Comparison of ENCODE assay signal across 16 mouse cellular contexts in genomic region chr5:35774137-35774424, GRCm38 (mm10). TPM values are rescaled to one million over a fixed set of nuclear protein-coding genes. Genes with fewer than 3 reads are reported as not detected.
DNase-seq lines count a peak whose midpoint lies in the region; ATAC-seq and TF ChIP-seq lines count a peak whose summit lies in the region.
"Had no signal": no experiment of that assay in that cellular context is flagged by ENCODE, and none has a peak within 500 bp of the region (broad histone marks: within the 10 kb centered on the region; RNA-seq: fewer than 3 reads in every experiment).

No protein-coding gene starts in this region.

- WGBS in limb, embryonic 11.5 days = 9% methylated on average over 6 of the region's 6 CpGs
- 49% methylated on average over 6 of the region's 6 CpGs for WGBS in liver, embryonic 12.5 days (ENCODE audit: insufficient replicate concordance)

- no peaks in the 10 kb centered on the region for H3K27me3 ChIP-seq in E14TG2a.4 (ENCODE audit: insufficient read depth, low read length)
- H3K27me3 ChIP-seq in limb, embryonic 11.5 days (ENCODE audit: control insufficient read depth, insufficient read depth, low read length) = no peaks in the 10 kb centered on the region
- 0 out of 2 replicates have a peak, but pooled peaks cover 14% of the 10 kb centered on the region for H3K27me3 ChIP-seq in liver, embryonic 12.5 days (replicated peaks)
- H3K27me3 ChIP-seq: embryonic facial prominence, embryonic 13.5 days; forebrain, embryonic 15.5 days; heart, embryonic 12.5 days; hindbrain, embryonic 12.5 days; Patski had no signal

- no peak overlapping the region for H3K9ac ChIP-seq in limb, embryonic 11.5 days (ENCODE audit: low read length)
- no peak overlapping the region for H3K9ac ChIP-seq in liver, embryonic 12.5 days
- H3K9ac ChIP-seq: forebrain, embryonic 15.5 days; heart, embryonic 12.5 days; hindbrain, embryonic 12.5 days had no signal

- H3K4me3 ChIP-seq in E14TG2a.4 (replicated peaks; ENCODE audit: low read length) = peak overlapping the region; percentile 46
- no peak overlapping the region for H3K4me3 ChIP-seq in limb, embryonic 11.5 days (ENCODE audit: low read depth, low read length)
- no peak overlapping the region for H3K4me3 ChIP-seq in liver, embryonic 12.5 days
- H3K4me3 ChIP-seq: embryonic facial prominence, embryonic 13.5 days; forebrain, embryonic 15.5 days; heart, embryonic 12.5 days; hindbrain, embryonic 12.5 days; myocyte had no signal

- no peaks in the 10 kb centered on the region for H3K36me3 ChIP-seq in E14TG2a.4 (ENCODE audit: insufficient read depth, low read length)
- H3K36me3 ChIP-seq in limb, embryonic 11.5 days (ENCODE audit: control insufficient read depth, insufficient read depth, low read length) = no peaks in the 10 kb centered on the region
- no peaks in the 10 kb centered on the region for H3K36me3 ChIP-seq in liver, embryonic 12.5 days
- H3K36me3 ChIP-seq: embryonic facial prominence, embryonic 13.5 days; forebrain, embryonic 15.5 days; heart, embryonic 12.5 days; hindbrain, embryonic 12.5 days had no signal

- H3K4me2 ChIP-seq in limb, embryonic 11.5 days (ENCODE audit: low read depth, severe bottlenecking) = no peak overlapping the region
- no peak overlapping the region for H3K4me2 ChIP-seq in liver, embryonic 12.5 days
- H3K4me2 ChIP-seq: embryonic facial prominence, embryonic 13.5 days; forebrain, embryonic 15.5 days; heart, embryonic 12.5 days; hindbrain, embryonic 12.5 days had no signal

- no peak for TF ChIP-seq CTCF in E14TG2a.4 (conservative IDR thresholded peaks at IDR 0.05; ENCODE audit: low read length)

- ATAC-seq in common myeloid progenitor, adult 5-6 weeks (replicated peaks; ENCODE audit: low read depth, poor library complexity, severe bottlenecking) = peak; percentile 64
- ATAC-seq in limb, embryonic 11.5 days (ENCODE audit: insufficient number of reproducible peaks, low FRiP score, low TSS enrichment, low read depth) = peak; percentile 76
- ATAC-seq in liver, embryonic 12.5 days = no peak
- ATAC-seq: forebrain, embryonic 15.5 days; Patski had no signal

- H3K9me3 ChIP-seq in E14TG2a.4 (ENCODE audit: low read length) = no peaks in the 10 kb centered on the region
- H3K9me3 ChIP-seq in limb, embryonic 11.5 days (ENCODE audit: control insufficient read depth, low read length) = no peaks in the 10 kb centered on the region
- H3K9me3 ChIP-seq in liver, embryonic 12.5 days (replicated peaks) = no peaks in the 10 kb centered on the region
- H3K9me3 ChIP-seq: embryonic facial prominence, embryonic 13.5 days; forebrain, embryonic 15.5 days; heart, embryonic 12.5 days; hindbrain, embryonic 12.5 days had no signal

- DNase-seq in kidney, postnatal 10 days = peak; percentile 38
- no peak for DNase-seq in kidney, adult 18-20 months
- peak; percentile 66 for DNase-seq in limb, embryonic 11.5 days (ENCODE audit: low spot score)
- DNase-seq in urinary bladder, postnatal 25 days (ENCODE audit: low spot score) = no peak
- DNase-seq: cerebellum, adult 9-11 months; gastrocnemius, postnatal 10 days; lung, adult 18-20 months had no signal

- H3K27ac ChIP-seq in limb, embryonic 11.5 days (replicated peaks; ENCODE audit: low read depth, low read length) = peak overlapping the region; percentile 76
- H3K27ac ChIP-seq in liver, embryonic 12.5 days = no peak overlapping the region
- H3K27ac ChIP-seq: embryonic facial prominence, embryonic 13.5 days; forebrain, embryonic 15.5 days; hindbrain, embryonic 12.5 days had no signal

- H3K4me1 ChIP-seq in E14TG2a.4 (replicated peaks; ENCODE audit: low read depth, low read length) = peaks cover 83% of the 10 kb centered on the region
- H3K4me1 ChIP-seq in limb, embryonic 11.5 days (ENCODE audit: control insufficient read depth, insufficient read depth, low read length) = peaks cover 20% of the 10 kb centered on the region
- peaks cover 6% of the 10 kb centered on the region for H3K4me1 ChIP-seq in liver, embryonic 12.5 days
- H3K4me1 ChIP-seq: forebrain, embryonic 15.5 days had no signal

RNA-seq across cellular contexts. Expression of gene Ablim2, which starts 16.4 kb away (rescaled TPM):
- not detected in 2 replicates for total RNA-seq in common myeloid progenitor, adult 5-6 weeks (2017)
- polyA plus RNA-seq in limb, embryonic 11.5 days (2014; fragmentation: Nextera tagmentation; extraction: Ambion mirVana) = 1.1 and 1.3 TPM in 2 replicates
- polyA plus RNA-seq in liver, embryonic 12.5 days (2016; fragmentation: Nextera tagmentation; extraction: Ambion mirVana) = 0.08 and 0.12 TPM in 2 replicates

RNA-seq across cellular contexts. Expression of gene Sh3tc1, which starts 34.3 kb away (rescaled TPM):
- total RNA-seq in common myeloid progenitor, adult 5-6 weeks (2017) = 3.9 and 8.5 TPM in 2 replicates
- polyA plus RNA-seq in limb, embryonic 11.5 days (2014; fragmentation: Nextera tagmentation; extraction: Ambion mirVana) = 2.3 and 4.1 TPM in 2 replicates
- polyA plus RNA-seq in liver, embryonic 12.5 days (2016; fragmentation: Nextera tagmentation; extraction: Ambion mirVana) = 3.3 and 3.8 TPM in 2 replicates

Comparison
In these comparisons a context has a peak if more than half of its experiments do, and no peak if none do; other contexts are left out.
1. DNase-seq: peak in kidney, postnatal 10 days (single experiment) and limb, embryonic 11.5 days (single experiment); none in kidney, adult 18-20 months (single experiment) and urinary bladder, postnatal 25 days (single experiment).